ENCODE assay signal across 11 mouse cellular contexts in the genomic region with DNA sequence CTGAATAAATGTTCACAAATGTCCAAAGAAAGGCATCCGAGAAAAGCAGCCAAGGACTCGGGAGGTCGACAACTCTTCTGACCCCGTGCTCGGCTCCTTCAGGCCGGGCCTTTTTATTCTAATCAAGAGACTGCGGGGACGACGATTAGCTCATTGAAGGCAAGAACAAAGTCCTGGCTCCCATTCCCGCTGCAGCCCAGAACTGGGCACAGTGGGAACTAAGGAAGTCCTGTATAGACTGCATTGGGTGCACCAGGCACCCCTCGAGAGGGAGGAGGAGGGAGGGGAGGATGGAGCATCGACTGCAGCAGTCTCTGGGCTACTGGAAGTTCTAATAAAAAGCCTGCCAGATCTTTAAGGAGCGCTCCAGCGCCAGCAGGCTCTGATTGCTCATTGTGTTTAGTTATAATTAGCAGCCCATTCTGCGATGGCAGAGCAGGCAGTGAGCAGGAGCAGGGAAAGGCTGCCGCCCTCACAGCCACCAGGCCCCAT. TPM values are rescaled to one million over a fixed set of nuclear protein-coding genes. Genes with fewer than 3 reads are reported as not detected.
DNase-seq lines count a peak whose midpoint lies in the region; ATAC-seq and TF ChIP-seq lines count a peak whose summit lies in the region.
"Had no signal": no experiment of that assay in that cellular context is flagged by ENCODE, and none has a peak within 500 bp of the region (broad histone marks: within the 10 kb centered on the region; RNA-seq: fewer than 3 reads in every experiment).

No protein-coding gene starts in this region.

- 15% methylated on average over 16 of the region's 16 CpGs for WGBS in heart, embryonic 10.5 days
- 3% methylated on average over 16 of the region's 16 CpGs for WGBS in hindbrain, embryonic 15.5 days
- 8% methylated on average over 16 of the region's 16 CpGs for WGBS in olfactory bulb, adult 2 months

- peak; percentile 18; the same call in 1 of the 2 replicates for TF ChIP-seq POLR2A in cortical plate, adult 2 months (IDR thresholded peaks at IDR 0.05; ENCODE audit: extremely low read depth, insufficient read depth, low read length)
- no peak for TF ChIP-seq POLR2A in olfactory bulb, adult 2 months (IDR thresholded peaks at IDR 0.05; ENCODE audit: insufficient read depth, low read depth, low read length)

- no peaks in the 10 kb centered on the region for H3K9me3 ChIP-seq in heart, embryonic 10.5 days
- no peaks in the 10 kb centered on the region for H3K9me3 ChIP-seq in hindbrain, embryonic 15.5 days

- ATAC-seq in hindbrain, embryonic 15.5 days (ENCODE audit: low FRiP score, low read depth) = 0 out of 2 replicates have a peak, but pooled peaks have one; percentile 30

- no peak for DNase-seq in heart, embryonic 10.5 days (ENCODE audit: low spot score)
- DNase-seq in heart, postnatal 14 days = no peak
- DNase-seq in thymus, postnatal 0 days (ENCODE audit: low spot score) = no peak
- DNase-seq in spleen, adult 12 weeks (ENCODE audit: low spot score) = no peak
- DNase-seq in cerebellum, adult 9-11 months = no peak
- DNase-seq: gastrocnemius, postnatal 10 days; kidney, adult 9 months; lung, adult 2 months had no signal

- no peak overlapping the region for H3K9ac ChIP-seq in hindbrain, embryonic 15.5 days

- 0 out of 2 replicates have a peak, but pooled peaks cover 5% of the 10 kb centered on the region for H3K27me3 ChIP-seq in heart, embryonic 10.5 days (ENCODE audit: insufficient read depth, poor library complexity, severe bottlenecking)
- no peaks in the 10 kb centered on the region for H3K27me3 ChIP-seq in hindbrain, embryonic 15.5 days

- intact Hi-C loops in heart, postnatal 14 days (cut with DNase I) = no loop called here

- H3K4me1 ChIP-seq in heart, embryonic 10.5 days = peaks cover 7% of the 10 kb centered on the region
- peaks cover 2% of the 10 kb centered on the region; the same call in 1 of the 2 replicates for H3K4me1 ChIP-seq in cortical plate, adult 2 months (ENCODE audit: control insufficient read depth, insufficient read depth, low read length)
- peaks cover 16% of the 10 kb centered on the region for H3K4me1 ChIP-seq in hindbrain, embryonic 15.5 days (replicated peaks)
- H3K4me1 ChIP-seq in olfactory bulb, adult 2 months (ENCODE audit: control insufficient read depth, insufficient read depth, low read length) = peaks cover 33% of the 10 kb centered on the region

- H3K4me2 ChIP-seq in hindbrain, embryonic 15.5 days = no peak overlapping the region

- no peaks in the 10 kb centered on the region for H3K36me3 ChIP-seq in heart, embryonic 10.5 days
- no peaks in the 10 kb centered on the region for H3K36me3 ChIP-seq in hindbrain, embryonic 15.5 days

- peak overlapping the region; percentile 22; the same call in 1 of the 2 replicates for H3K4me3 ChIP-seq in heart, embryonic 10.5 days
- H3K4me3 ChIP-seq in cortical plate, adult 2 months (ENCODE audit: insufficient read depth, low read length) = no peak overlapping the region
- no peak overlapping the region for H3K4me3 ChIP-seq in hindbrain, embryonic 15.5 days
- no peak overlapping the region for H3K4me3 ChIP-seq in olfactory bulb, adult 2 months (ENCODE audit: insufficient read depth, low read depth, low read length)

- H3K27ac ChIP-seq in heart, embryonic 10.5 days = peak overlapping the region; percentile 5; the same call in 1 of the 2 replicates
- H3K27ac ChIP-seq in cortical plate, adult 2 months (ENCODE audit: insufficient read depth, low read length) = no peak overlapping the region
- H3K27ac ChIP-seq in hindbrain, embryonic 15.5 days (replicated peaks) = 0 out of 2 replicates have a peak overlapping the region, but pooled peaks have one; percentile 14
- H3K27ac ChIP-seq in olfactory bulb, adult 2 months (ENCODE audit: insufficient read depth, low read depth, low read length) = peak overlapping the region; percentile 48

- no peak for TF ChIP-seq CTCF in cortical plate, adult 2 months (IDR thresholded peaks at IDR 0.05; ENCODE audit: extremely low read depth, insufficient read depth, low read length)
- TF ChIP-seq CTCF in olfactory bulb, adult 2 months (IDR thresholded peaks at IDR 0.05; ENCODE audit: insufficient read depth, low read depth, low read length) = no peak

RNA-seq across cellular contexts. Expression of a gene that starts 18.9 kb away (rescaled TPM):
- polyA plus RNA-seq in heart, embryonic 10.5 days (2016; fragmentation: Nextera tagmentation; extraction: Ambion mirVana) = 199 and 306 TPM in 2 replicates
- total RNA-seq in heart, postnatal 14 days (2021) = 100 to 1,000 TPM; 118 to 131 TPM
- 229 and 247 TPM in 2 replicates for polyA plus RNA-seq in cortical plate, adult 2 months (2012; rRNA removed)
- 215 and 220 TPM in 2 replicates for polyA plus RNA-seq in hindbrain, embryonic 15.5 days (2015; fragmentation: Nextera tagmentation; extraction: Ambion mirVana)
- 341 and 667 TPM in 2 replicates for polyA plus RNA-seq in olfactory bulb, adult 2 months (2012; ENCODE audit: insufficient read depth, insufficient read length, low replicate concordance, missing spikeins)
- 308 and 311 TPM in 2 replicates for polyA plus RNA-seq in thymus, postnatal 0 days (2015; fragmentation: Nextera tagmentation; extraction: Ambion mirVana)

RNA-seq across cellular contexts. Expression of a gene that starts 39.8 kb away (rescaled TPM):
- 24.2 and 34.1 TPM in 2 replicates for polyA plus RNA-seq in heart, embryonic 10.5 days (2016; fragmentation: Nextera tagmentation; extraction: Ambion mirVana)
- total RNA-seq in heart, postnatal 14 days (2021) = 10 to 100 TPM; 41.5 to 41.9 TPM
- 16.8 and 18.5 TPM in 2 replicates for polyA plus RNA-seq in cortical plate, adult 2 months (2012; rRNA removed)
- 41.8 and 43.9 TPM in 2 replicates for polyA plus RNA-seq in hindbrain, embryonic 15.5 days (2015; fragmentation: Nextera tagmentation; extraction: Ambion mirVana)
- polyA plus RNA-seq in olfactory bulb, adult 2 months (2012; ENCODE audit: insufficient read depth, insufficient read length, low replicate concordance, missing spikeins) = not detected in 2 replicates
- 32.8 and 33.1 TPM in 2 replicates for polyA plus RNA-seq in thymus, postnatal 0 days (2015; fragmentation: Nextera tagmentation; extraction: Ambion mirVana)

RNA-seq across cellular contexts. Expression of a gene that starts 40.9 kb away (rescaled TPM):
- 21.7 and 26.1 TPM in 2 replicates for polyA plus RNA-seq in heart, embryonic 10.5 days (2016; fragmentation: Nextera tagmentation; extraction: Ambion mirVana)
- 100 to 1,000 TPM; 301 to 315 TPM for total RNA-seq in heart, postnatal 14 days (2021)
- polyA plus RNA-seq in cortical plate, adult 2 months (2012; rRNA removed) = 396 and 411 TPM in 2 replicates
- polyA plus RNA-seq in hindbrain, embryonic 15.5 days (2015; fragmentation: Nextera tagmentation; extraction: Ambion mirVana) = 66.8 TPM in 2 replicates
- 187 and 444 TPM in 2 replicates for polyA plus RNA-seq in olfactory bulb, adult 2 months (2012; ENCODE audit: insufficient read depth, insufficient read length, low replicate concordance, missing spikeins)
- 23.1 and 26.6 TPM in 2 replicates for polyA plus RNA-seq in thymus, postnatal 0 days (2015; fragmentation: Nextera tagmentation; extraction: Ambion mirVana)
